Mouse (Mus musculus) kidney, postnatal 0 days (tissue): Measurements from ENCODE around the gene Pot1a. TPM values are rescaled to one million over a fixed set of nuclear protein-coding genes. Genes with fewer than 3 reads are reported as not detected.

Experiments
- ATAC-seq: fragments of 200-750 bp; cut with Nextera tagmentation; replicated peaks from 2 replicates; pipeline ENCODE4 v1.8.0; 2017; ENCODE audit warnings: low read depth, moderate number of reproducible peaks, moderate TSS enrichment, moderate library complexity; ENCODE audit not compliant: low FRiP score
- DNase-seq: peaks from one replicate; pipeline ENCODE4 v3.0.0-alpha.2; 2016; ENCODE audit warnings: low spot score
- H3K27ac ChIP-seq: fragments of 300-500 bp; sonication (generic); 2 replicates; pipeline ENCODE4 v1.5.1; 2014; ENCODE audit warnings: mild to moderate bottlenecking
- H3K27me3 ChIP-seq: fragments of 300-500 bp; sonication (generic); 2 replicates; pipeline ENCODE4 v1.6.1; 2014; ENCODE audit warnings: low read length, mixed read lengths; ENCODE audit not compliant: insufficient read depth
- H3K36me3 ChIP-seq: fragments of 300-500 bp; sonication (generic); 2 replicates; pipeline ENCODE4 v1.6.1; 2014; ENCODE audit warnings: low read length, mixed read lengths; ENCODE audit not compliant: insufficient read depth
- H3K4me1 ChIP-seq: fragments of 300-500 bp; sonication (generic); replicated peaks from 2 replicates; pipeline ENCODE4 v1.6.1; 2014; ENCODE audit warnings: antibody characterized with exemption, low read length, mixed read lengths; ENCODE audit not compliant: insufficient read depth
- H3K4me2 ChIP-seq: fragments of 300-500 bp; sonication (generic); 2 replicates; pipeline ENCODE4 v1.6.1; 2014; ENCODE audit warnings: mild to moderate bottlenecking, low read length, moderate library complexity, mixed read lengths
- H3K4me3 ChIP-seq: fragments of 300-500 bp; sonication (generic); replicated peaks from 2 replicates; pipeline ENCODE4 v1.5.1; 2014; ENCODE audit warnings: low read depth, low read length
- H3K9ac ChIP-seq: fragments of 300-500 bp; sonication (generic); 2 replicates; pipeline ENCODE4 v1.6.1; 2014; ENCODE audit warnings: low read depth, low read length
- H3K9me3 ChIP-seq: fragments of 300-500 bp; sonication (generic); replicated peaks from 2 replicates; pipeline ENCODE4 v1.6.1; 2016; ENCODE audit warnings: low read length, inconsistent platforms, mixed read lengths
- CTCF ChIP-seq: IDR thresholded peaks from 2 replicates; pipeline ENCODE4 v1.5.1; 2016; ENCODE audit warnings: antibody characterized with exemption, low read depth, mild to moderate bottlenecking, moderate library complexity
- WGBS: fragments of 180-500 bp; shearing (Covaris S2); extraction: QIAGEN DNeasy Blood & Tissue Kit; methylation state at CpG from one replicate; pipeline ENCODE4 v1.1.7; 2014; 5-methylcytosine and 5-hydroxymethylcytosine counted together
- polyA plus RNA-seq: library from polyadenylated mRNA; unstranded; fragments of >200 nt; fragmentation: Nextera tagmentation; extraction: Ambion mirVana; gene quantifications from 2 replicates; pipeline ENCODE4 v1.2.1, GENCODE M21; 2015

Pot1a gene
- 23.0 and 23.3 TPM in 2 replicates for polyA plus RNA-seq

GRCm38 (mm10) chr6:25808806-25809495 lies at the start of gene Pot1a:
Gene Pot1a, minus strand, starts transcription at chr6:25809246.
- H3K4me1 ChIP-seq, result no peaks in the 10 kb centered on the region
- H3K36me3 ChIP-seq, result no peaks in the 10 kb centered on the region
- H3K4me3 ChIP-seq, result peak within 1 kb of the TSS; percentile 74
- TF ChIP-seq CTCF, result no peak
- H3K9ac ChIP-seq, result peak within 1 kb of the TSS; percentile 84
- H3K27me3 ChIP-seq, result no peaks in the 10 kb centered on the region
- ATAC-seq (peak; percentile 99), DNase-seq (peak; percentile 99)
- no peaks in the 10 kb centered on the region for H3K9me3 ChIP-seq
- peak within 1 kb of the TSS; percentile 59 for H3K4me2 ChIP-seq
- WGBS, result 1% methylated on average over 34 of the region's 34 CpGs
- H3K27ac ChIP-seq, result peak within 1 kb of the TSS; percentile 85

GRCm38 (mm10) chr6:25836261-25836660 lies 27.2 kb upstream of the Pot1a start:
- TF ChIP-seq CTCF, result no peak
- Histone ChIP-seq H3K4me3 (no peak overlapping the region), H3K9me3 (no peaks in the 10 kb centered on the region), H3K4me2 (no peak overlapping the region), H3K27me3 (no peaks in the 10 kb centered on the region), H3K27ac (no peak overlapping the region), H3K9ac (no peak overlapping the region), H3K4me1 (no peaks in the 10 kb centered on the region), H3K36me3 (no peaks in the 10 kb centered on the region)
- ATAC-seq (no peak), DNase-seq (no peak)
- 44% methylated on average over 2 of the region's 2 CpGs for whole genome bisulfite sequencing

GRCm38 (mm10) chr6:25806021-25806420 lies 3.0 kb downstream of the Pot1a start:
- Histone ChIP-seq H3K4me1 (no peaks in the 10 kb centered on the region), H3K36me3 (peaks cover 5% of the 10 kb centered on the region; the same call in 1 of the 2 replicates), H3K4me3 (no peak overlapping the region), H3K9me3 (no peaks in the 10 kb centered on the region), H3K4me2 (no peak overlapping the region), H3K9ac (no peak overlapping the region), H3K27me3 (no peaks in the 10 kb centered on the region), H3K27ac (no peak overlapping the region)
- ATAC-seq (no peak), DNase-seq (no peak)
- WGBS, result 89% methylated on average over 3 of the region's 3 CpGs
- TF ChIP-seq CTCF, result no peak

GRCm38 (mm10) chr6:25802269-25802668 lies 6.8 kb downstream of the Pot1a start:
- H3K9me3 ChIP-seq, result no peaks in the 10 kb centered on the region
- WGBS, result 58% methylated on average over 3 of the region's 3 CpGs
- H3K4me1 ChIP-seq, result no peaks in the 10 kb centered on the region
- peaks cover 13% of the 10 kb centered on the region; the same call in 1 of the 2 replicates for H3K36me3 ChIP-seq
- no peak overlapping the region for H3K9ac ChIP-seq
- no peaks in the 10 kb centered on the region for H3K27me3 ChIP-seq
- TF ChIP-seq CTCF, result no peak
- no peak overlapping the region for H3K27ac ChIP-seq
- DNase-seq (no peak), ATAC-seq (no peak)
- H3K4me3 ChIP-seq, result no peak overlapping the region
- H3K4me2 ChIP-seq, result no peak overlapping the region

GRCm38 (mm10) chr6:25801230-25801629 lies 7.8 kb downstream of the Pot1a start:
- H3K4me2 ChIP-seq, result no peak overlapping the region
- DNase-seq (no peak), ATAC-seq (no peak)
- no peak overlapping the region for H3K27ac ChIP-seq
- no peak overlapping the region for H3K4me3 ChIP-seq
- no peak overlapping the region for H3K9ac ChIP-seq
- H3K27me3 ChIP-seq, result no peaks in the 10 kb centered on the region
- H3K4me1 ChIP-seq, result no peaks in the 10 kb centered on the region
- no peaks in the 10 kb centered on the region for H3K9me3 ChIP-seq
- no peak for TF ChIP-seq CTCF
- 83% methylated on average over 6 of the region's 6 CpGs for WGBS
- H3K36me3 ChIP-seq, result peaks cover 17% of the 10 kb centered on the region

GRCm38 (mm10) chr6:25768238-25768637 lies 40.8 kb downstream of the Pot1a start:
- DNase-seq (no peak), ATAC-seq (no peak)
- Histone ChIP-seq H3K4me3 (no peak overlapping the region), H3K4me2 (no peak overlapping the region), H3K9me3 (no peaks in the 10 kb centered on the region), H3K4me1 (no peaks in the 10 kb centered on the region), H3K36me3 (peaks cover 23% of the 10 kb centered on the region), H3K27me3 (no peaks in the 10 kb centered on the region), H3K9ac (no peak overlapping the region), H3K27ac (no peak overlapping the region)
- TF ChIP-seq CTCF, result no peak
- WGBS, result 88% methylated on average over 3 of the region's 3 CpGs
